Mouse (Mus musculus): ENCODE measurements at regions not wholly inside any gene's neighbourhood (a gene's known extent, or its start where the extent isn't known, plus 50 kb on each side); places are given as distances from the start of the nearest gene placed in this dataset.

GRCm38 (mm10) chr2:160421216-160421911 is 54.5 kb upstream of the Mafb start:
- DNase-seq, result peak; percentile 26

DNA sequence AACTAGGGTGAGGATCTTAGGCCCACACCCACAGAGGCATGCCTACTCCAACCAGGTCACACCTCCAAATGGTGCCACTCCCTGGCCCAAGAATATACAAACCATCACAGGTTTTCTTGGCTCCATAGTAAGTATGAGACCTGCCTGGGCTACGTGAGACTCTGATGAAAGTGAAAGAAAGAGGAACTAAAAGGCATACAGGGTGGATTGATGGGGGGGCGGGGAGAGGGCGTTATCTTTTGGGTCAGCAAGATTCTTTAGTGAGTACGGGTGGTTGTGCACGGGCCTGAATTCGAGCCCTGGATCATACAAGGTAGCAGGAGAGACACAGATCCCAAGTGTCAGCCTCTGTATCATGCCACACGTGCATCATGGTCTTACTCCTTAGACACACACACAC is 57.6 kb upstream of the Mafb start:
- no peak for DNase-seq

DNA sequence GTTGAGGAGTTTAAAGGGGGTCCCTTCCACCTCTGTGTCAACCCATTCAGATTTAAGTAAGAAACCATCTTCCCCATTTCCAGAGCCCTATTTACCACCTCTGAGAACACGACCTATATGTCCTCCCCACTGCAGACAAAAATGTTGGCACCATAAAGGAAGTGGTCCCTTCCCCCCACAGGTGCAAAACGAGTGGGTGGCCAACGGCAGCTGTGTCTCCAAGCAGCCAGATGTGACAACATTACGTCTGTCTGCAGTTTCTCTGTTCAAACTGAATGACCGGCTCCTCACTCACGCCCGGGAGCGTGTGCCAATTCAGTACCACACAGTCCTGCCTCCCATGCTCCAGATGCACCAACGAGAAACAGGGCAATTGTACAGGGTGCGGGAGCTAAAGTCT is 60.6 kb upstream of the Mafb start:
- DNase-seq, result no peak

- peak; percentile 84 for DNase-seq
Observed at GRCm38 (mm10) chr2:160433252-160433651, 66.4 kb upstream of the Mafb start.

DNA sequence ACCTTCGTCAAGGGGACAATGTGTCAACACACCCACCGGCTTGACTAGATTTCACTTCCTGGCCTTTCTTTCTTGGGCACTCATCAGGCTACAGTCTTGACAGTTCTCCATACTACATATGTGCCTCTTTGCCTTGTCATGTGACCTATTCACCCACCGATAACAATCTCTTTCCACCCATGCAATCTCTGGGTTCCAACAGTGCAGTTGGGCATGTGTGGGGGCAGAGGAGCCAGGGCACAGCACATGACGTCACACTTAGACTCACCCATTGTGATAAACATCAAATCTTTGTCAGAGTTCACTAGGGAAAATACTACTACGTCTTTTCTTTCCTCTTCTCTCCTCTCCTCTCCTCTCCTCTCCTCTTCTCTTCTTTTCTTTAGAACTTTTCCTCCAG is 67.8 kb upstream of the Mafb start:
- no peak for DNase-seq

DNA sequence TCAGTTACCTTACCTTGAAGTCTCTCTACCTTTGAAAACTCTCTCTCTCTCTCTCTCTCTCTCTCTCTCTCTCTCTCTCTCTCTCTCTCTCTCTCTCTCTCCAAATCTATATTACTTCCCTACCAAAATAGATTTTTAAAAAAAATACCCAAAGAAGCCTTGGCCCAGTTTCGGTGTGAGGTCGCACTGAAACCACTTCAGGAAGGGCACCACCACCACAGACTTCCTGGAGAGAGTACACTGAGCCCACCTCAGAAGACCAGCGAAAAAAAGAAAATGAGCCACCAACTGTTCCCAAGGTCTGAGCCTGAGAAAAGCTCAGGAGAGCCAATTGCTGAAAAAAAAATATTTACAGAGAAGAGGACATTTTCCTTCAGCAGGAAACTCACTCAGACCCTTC is 68.8 kb upstream of the Mafb start:
- DNase-seq, result no peak

DNA sequence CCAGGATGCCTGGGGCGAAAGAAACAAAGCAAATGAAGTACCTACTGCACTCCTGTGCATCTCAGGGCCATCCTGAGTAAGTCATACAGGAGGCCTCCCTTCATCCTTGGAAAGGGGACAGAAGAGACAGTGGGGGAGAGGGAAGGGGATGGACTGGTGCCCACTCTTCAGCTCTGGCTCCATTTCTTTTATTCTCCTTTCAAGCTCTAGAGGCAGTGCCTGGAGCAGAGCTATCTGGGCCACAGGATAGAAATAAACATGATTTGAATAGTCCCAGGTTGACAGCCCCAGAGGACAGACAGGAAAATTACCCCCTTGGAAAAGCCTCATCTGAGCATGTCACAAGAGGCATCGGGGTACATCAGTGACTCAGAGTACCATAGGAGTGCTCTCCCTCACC is 72.2 kb upstream of the Mafb start:
- no peak for DNase-seq

DNA sequence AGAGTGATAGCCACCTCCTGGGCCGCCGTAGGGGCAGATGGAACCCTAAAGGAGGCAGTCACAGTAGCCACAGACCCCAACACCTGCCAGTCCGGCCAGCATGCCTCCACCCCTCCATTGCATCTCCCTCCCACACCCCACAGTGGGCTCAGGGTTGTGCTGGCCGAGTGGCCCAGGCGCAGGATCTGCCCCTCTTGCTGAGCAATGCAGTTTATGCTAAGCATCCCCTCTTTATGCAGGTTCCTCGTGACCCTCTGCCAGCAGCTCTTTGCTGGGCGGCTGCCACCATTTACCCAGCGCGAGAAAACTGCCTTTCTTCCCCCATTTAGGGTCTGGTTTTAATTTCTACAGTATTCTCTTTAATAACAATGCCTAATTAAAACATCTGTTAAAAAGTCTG is 73.4 kb upstream of the Mafb start:
- no peak for DNase-seq

GRCm38 (mm10) chr2:160451057-160451456 is 84.2 kb upstream of the Mafb start:
- DNase-seq, result no peak

DNA sequence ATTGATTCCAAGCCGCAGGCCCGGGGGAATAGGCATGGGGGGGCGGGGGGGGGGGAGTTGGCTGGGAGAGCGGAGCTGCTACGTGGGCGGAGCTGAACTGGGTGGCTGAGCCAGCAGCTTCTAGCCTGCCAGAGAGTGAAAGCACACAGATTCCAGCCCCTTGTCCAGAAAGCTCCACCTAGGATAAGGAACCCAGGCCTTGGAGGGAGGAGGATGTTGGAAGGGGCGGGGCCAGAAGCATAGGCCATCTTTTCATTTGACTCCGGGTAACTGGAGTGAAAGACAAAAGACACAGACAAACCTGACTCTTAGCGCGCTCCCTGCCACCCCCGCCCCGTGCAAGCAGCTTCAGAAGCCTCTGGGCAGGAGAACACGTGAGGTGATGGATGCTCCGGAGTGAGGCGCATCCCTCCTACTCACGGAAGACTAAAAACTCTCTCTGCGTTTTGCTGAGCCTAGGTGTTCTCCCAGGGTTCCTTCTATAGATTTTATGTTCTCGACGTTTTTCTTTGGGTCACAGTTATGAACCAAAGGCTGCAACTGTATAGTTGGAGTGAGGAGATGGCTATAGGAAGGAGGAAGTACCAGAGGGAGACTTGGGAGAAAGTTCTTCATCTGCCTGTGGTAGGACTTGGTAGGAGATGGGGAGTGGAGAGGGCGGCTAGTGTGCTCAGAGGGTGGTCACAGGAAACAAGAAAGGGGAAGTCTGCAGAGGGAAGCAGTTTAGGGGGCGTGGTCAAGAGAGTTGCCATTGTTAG is 84.8 kb upstream of the Mafb start:
- DNase-seq, result peak; percentile 82

DNA sequence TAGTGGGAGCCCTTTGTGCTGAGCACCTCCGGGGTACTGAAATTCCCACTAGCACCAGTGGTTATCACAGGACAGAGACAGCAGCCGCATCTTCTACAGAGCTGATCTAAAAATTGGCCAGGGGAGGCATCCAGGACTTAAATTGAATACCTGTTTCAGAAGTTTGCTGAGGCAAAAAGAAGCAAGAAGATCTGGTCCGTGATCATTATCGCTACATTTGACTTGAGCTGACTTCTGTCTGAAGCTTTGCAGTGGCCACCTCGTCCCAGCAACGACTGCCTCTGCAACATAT is 85.3 kb upstream of the Mafb start:
- DNase-seq, result no peak

- no peak for DNase-seq
Observed at GRCm38 (mm10) chr2:160452730-160453129, 85.9 kb upstream of the Mafb start.

GRCm38 (mm10) chr2:160455617-160456016 is 88.8 kb upstream of the Mafb start:
- no peak for DNase-seq

GRCm38 (mm10) chr2:160456681-160457080 is 89.8 kb upstream of the Mafb start:
- DNase-seq, result no peak

DNA sequence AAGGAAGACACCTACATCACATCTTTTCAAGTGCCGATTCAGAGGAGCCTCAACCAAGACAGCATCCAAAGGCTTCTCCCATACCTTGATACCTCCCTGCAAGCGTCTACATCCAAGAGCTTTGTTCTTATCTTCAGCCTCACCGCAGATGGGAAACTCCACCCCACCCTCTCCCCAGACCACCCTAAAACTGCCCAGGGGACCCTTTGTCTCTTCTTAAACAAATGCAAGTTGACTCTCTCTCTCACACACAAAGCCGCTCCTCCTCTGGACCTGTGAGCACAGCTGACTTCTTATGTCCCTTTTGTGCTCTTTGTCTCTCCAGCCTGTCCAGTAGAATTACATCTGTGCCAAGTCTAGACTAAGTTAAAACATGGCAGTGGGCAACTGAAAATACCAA is 104.7 kb upstream of the Mafb start:
- no peak for DNase-seq

DNA sequence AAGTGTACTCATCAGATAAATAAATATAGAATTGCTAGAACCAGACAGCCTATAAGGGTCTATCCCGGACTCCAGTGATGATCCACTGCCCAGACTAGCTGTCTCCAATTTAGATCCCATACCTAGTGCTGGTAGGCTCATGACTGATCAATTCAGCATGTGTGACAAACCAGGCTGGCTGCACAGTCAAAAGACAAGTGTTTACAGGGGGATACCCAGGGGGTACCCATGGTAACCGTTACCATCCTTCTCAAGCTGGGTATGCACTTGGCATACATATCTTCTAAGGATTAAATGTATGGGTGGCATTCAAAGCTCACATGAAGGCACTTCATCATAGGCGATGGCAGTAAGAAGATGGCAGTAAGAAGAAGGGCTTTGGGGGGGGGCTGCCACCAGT is 109.3 kb upstream of the Mafb start:
- DNase-seq, result no peak

- no peak for DNase-seq
Observed at GRCm38 (mm10) chr2:160479240-160479639, 112.4 kb upstream of the Mafb start.

- no peak for DNase-seq
Observed at GRCm38 (mm10) chr2:160485097-160485496, 118.2 kb upstream of the Mafb start.

DNA sequence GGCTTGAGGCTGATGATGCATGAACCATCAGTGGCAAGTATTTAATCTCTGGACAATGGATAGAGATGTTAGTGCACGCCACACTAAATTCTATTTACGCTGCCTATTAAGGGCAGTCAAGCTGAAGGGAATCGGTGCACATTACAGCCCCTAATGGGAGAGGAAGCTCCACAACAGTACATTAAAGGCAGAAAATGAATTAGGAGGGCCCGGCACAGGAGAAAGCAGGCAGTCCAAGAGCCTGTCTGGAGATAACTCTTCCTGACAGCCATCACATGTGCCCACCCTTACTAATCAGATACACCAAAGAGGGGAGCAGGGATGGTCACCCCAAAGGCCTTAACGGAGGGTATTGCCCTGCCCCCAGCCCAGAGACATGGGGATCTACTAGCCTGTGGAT is 118.7 kb upstream of the Mafb start:
- DNase-seq, result no peak

DNA sequence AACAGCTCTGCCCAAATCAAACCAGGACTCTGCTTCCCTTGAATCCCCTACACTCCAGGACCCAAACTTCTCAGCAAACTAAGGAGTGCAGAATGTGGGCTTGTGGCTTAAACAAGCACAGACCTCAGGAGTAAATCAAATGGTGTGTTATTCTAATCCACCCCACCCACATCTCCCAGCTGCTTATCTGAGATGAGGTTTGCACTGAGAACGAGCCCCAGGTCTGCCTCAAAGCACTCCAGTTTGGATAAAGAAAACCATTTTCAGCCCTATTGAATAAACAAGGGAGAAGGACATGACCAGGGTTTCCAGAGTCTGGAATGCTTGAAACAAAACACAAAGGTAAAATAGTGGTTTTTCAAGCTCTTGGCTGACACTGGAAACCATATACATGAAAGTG is 132.9 kb upstream of the Mafb start:
- DNase-seq, result no peak

- DNase-seq, result no peak
Observed at GRCm38 (mm10) chr2:160502901-160503300, 136.0 kb upstream of the Mafb start.

GRCm38 (mm10) chr2:160503597-160504393 is 136.9 kb upstream of the Mafb start:
- no peak for DNase-seq

GRCm38 (mm10) chr2:160504394-160504657 is 137.5 kb upstream of the Mafb start:
- no peak for DNase-seq

DNA sequence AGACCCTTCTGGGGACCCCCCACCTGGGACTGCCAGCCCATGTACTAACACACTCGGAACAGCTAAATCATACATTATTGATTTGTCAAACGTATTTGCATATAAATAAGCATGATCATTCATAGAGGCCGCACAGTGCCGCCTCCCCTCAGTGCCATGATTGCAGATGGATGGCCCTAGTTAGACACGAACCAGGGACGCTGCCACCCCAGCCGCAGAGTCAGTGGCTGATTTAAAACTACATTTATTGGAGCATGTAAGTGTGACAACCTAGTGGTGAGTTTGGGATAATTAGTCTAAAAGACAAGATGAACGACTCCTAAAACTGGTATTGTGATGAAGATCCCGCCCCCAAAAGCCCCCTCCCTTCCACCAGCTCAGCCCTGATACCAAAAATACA is 138.3 kb upstream of the Top1 start:
- no peak for DNase-seq

All from lung, postnatal 10 days (tissue).